Mouse (Mus musculus) stomach, postnatal 0 days (tissue): ENCODE measurements at regions not wholly inside any gene's neighbourhood (a gene's known extent, or its start where the extent isn't known, plus 50 kb on each side); places are given as distances from the start of the nearest gene placed in this dataset.

Source experiments
- ATAC-seq: fragments of 200-750 bp; cut with Nextera tagmentation; 2 replicates; pipeline ENCODE4 v1.8.0; 2017; ENCODE audit not compliant: low FRiP score, low TSS enrichment
- DNase-seq: peaks from one replicate; pipeline ENCODE4 v3.0.0-alpha.2; 2016; ENCODE audit warnings: low spot score
- H3K27ac ChIP-seq: fragments of 300-500 bp; sonication (generic); replicated peaks from 2 replicates; pipeline ENCODE4 v1.5.1; 2014; ENCODE audit warnings: mild to moderate bottlenecking, control low read depth
- H3K27me3 ChIP-seq: fragments of 300-500 bp; sonication (generic); 2 replicates; pipeline ENCODE4 v1.6.1; 2014; ENCODE audit warnings: low read length; ENCODE audit not compliant: control insufficient read depth, insufficient read depth
- H3K36me3 ChIP-seq: fragments of 300-500 bp; sonication (generic); 2 replicates; pipeline ENCODE4 v1.6.1; 2014; ENCODE audit warnings: low read length, mixed read lengths; ENCODE audit not compliant: control insufficient read depth, insufficient read depth
- H3K4me1 ChIP-seq: fragments of 300-500 bp; sonication (generic); replicated peaks from 2 replicates; pipeline ENCODE4 v1.6.1; 2014; ENCODE audit warnings: antibody characterized with exemption; ENCODE audit not compliant: control insufficient read depth, insufficient read depth
- H3K4me2 ChIP-seq: fragments of 300-500 bp; sonication (generic); replicated peaks from 2 replicates; pipeline ENCODE4 v1.6.1; 2014; ENCODE audit warnings: low read depth, mild to moderate bottlenecking, control low read depth, moderate library complexity
- H3K4me3 ChIP-seq: fragments of 300-500 bp; sonication (generic); 2 replicates; pipeline ENCODE4 v1.5.1; 2014; ENCODE audit warnings: low read depth, low read length, control low read depth
- H3K9ac ChIP-seq: fragments of 300-500 bp; sonication (generic); 2 replicates; pipeline ENCODE4 v1.6.1; 2014; ENCODE audit warnings: mild to moderate bottlenecking, low read length, control low read depth, mixed read lengths
- H3K9me3 ChIP-seq: fragments of 300-500 bp; sonication (generic); 2 replicates; pipeline ENCODE4 v1.6.1; 2016; ENCODE audit warnings: low read length; ENCODE audit not compliant: control insufficient read depth
- CTCF ChIP-seq: IDR thresholded peaks from 2 replicates; pipeline ENCODE4 v1.5.1; 2016; ENCODE audit warnings: antibody characterized with exemption, low read depth, mild to moderate bottlenecking, moderate library complexity
- EP300 ChIP-seq: optimal IDR thresholded peaks from 2 replicates; pipeline ENCODE3; 2016; ENCODE audit warnings: antibody characterized with exemption
- WGBS: fragments of 180-500 bp; shearing (Covaris S2); extraction: QIAGEN DNeasy Blood & Tissue Kit; methylation state at CpG from one replicate; pipeline ENCODE4 v1.1.7; 2014; 5-methylcytosine and 5-hydroxymethylcytosine counted together

GRCm38 (mm10) chr8:30570547-30570946 is 2858.0 kb upstream of the 5930422O12Rik start:
- ATAC-seq: no peak
- no peak overlapping the region for H3K9ac ChIP-seq
- no peak for DNase-seq

GRCm38 (mm10) chr8:30587508-30587907 is 2841.0 kb upstream of the 5930422O12Rik start:
- ATAC-seq (peak; percentile 96), DNase-seq (peak; percentile 14)
- no peaks in the 10 kb centered on the region for H3K36me3 ChIP-seq
- no peak overlapping the region for H3K9ac ChIP-seq
- H3K4me2 ChIP-seq: no peak overlapping the region
- WGBS: 66% methylated on average over 5 of the region's 5 CpGs
- H3K4me1 ChIP-seq: no peaks in the 10 kb centered on the region
- H3K27me3 ChIP-seq: no peaks in the 10 kb centered on the region
- TF ChIP-seq EP300: no peak
- TF ChIP-seq CTCF: no peak
- H3K9me3 ChIP-seq: no peaks in the 10 kb centered on the region
- H3K4me3 ChIP-seq: no peak overlapping the region
- H3K27ac ChIP-seq: no peak overlapping the region

More at GRCm38 (mm10) chr8:30570547-30570946, 2858.0 kb upstream of the 5930422O12Rik start:
- TF ChIP-seq CTCF (no peak), EP300 (no peak)
- WGBS: 45% methylated on average over 5 of the region's 5 CpGs
- no peaks in the 10 kb centered on the region for H3K4me1 ChIP-seq
- H3K36me3 ChIP-seq: no peaks in the 10 kb centered on the region
- H3K27me3 ChIP-seq: no peaks in the 10 kb centered on the region
- no peaks in the 10 kb centered on the region for H3K9me3 ChIP-seq
- H3K4me3 ChIP-seq: no peak overlapping the region
- H3K4me2 ChIP-seq: no peak overlapping the region
- no peak overlapping the region for H3K27ac ChIP-seq

GRCm38 (mm10) chr8:30602421-30602820 is 2826.1 kb upstream of the 5930422O12Rik start:
- Histone ChIP-seq H3K4me3 (no peak overlapping the region), H3K9ac (no peak overlapping the region), H3K9me3 (no peaks in the 10 kb centered on the region), H3K36me3 (no peaks in the 10 kb centered on the region), H3K27ac (no peak overlapping the region), H3K27me3 (no peaks in the 10 kb centered on the region), H3K4me2 (no peak overlapping the region), H3K4me1 (no peaks in the 10 kb centered on the region)
- no peak for TF ChIP-seq EP300
- TF ChIP-seq CTCF: no peak
- no CpG with 5 or more reads among the region's 1 CpGs for WGBS
- ATAC-seq (no peak), DNase-seq (no peak)

- Histone ChIP-seq H3K9ac (no peak overlapping the region), H3K4me1 (no peaks in the 10 kb centered on the region), H3K4me2 (no peak overlapping the region), H3K4me3 (no peak overlapping the region), H3K27ac (no peak overlapping the region), H3K27me3 (no peaks in the 10 kb centered on the region), H3K36me3 (no peaks in the 10 kb centered on the region), H3K9me3 (no peaks in the 10 kb centered on the region)
- TF ChIP-seq EP300 (no peak), CTCF (no peak)
- 35% methylated on average over 5 of the region's 5 CpGs for WGBS
- ATAC-seq: no peak
- DNase-seq: no peak
Measured at GRCm38 (mm10) chr8:30630332-30630731, 2798.2 kb upstream of the 5930422O12Rik start.

GRCm38 (mm10) chr8:30636791-30637190 is 2791.7 kb upstream of the 5930422O12Rik start:
- no peak overlapping the region for H3K9ac ChIP-seq
- no peaks in the 10 kb centered on the region for H3K9me3 ChIP-seq
- H3K27me3 ChIP-seq: no peaks in the 10 kb centered on the region
- H3K27ac ChIP-seq: no peak overlapping the region
- H3K4me1 ChIP-seq: no peaks in the 10 kb centered on the region
- H3K4me3 ChIP-seq: no peak overlapping the region
- DNase-seq (no peak), ATAC-seq (no peak)
- no peak overlapping the region for H3K4me2 ChIP-seq
- 78% methylated on average over 2 of the region's 2 CpGs for WGBS
- no peak for TF ChIP-seq CTCF
- no peaks in the 10 kb centered on the region for H3K36me3 ChIP-seq

- Histone ChIP-seq H3K4me3 (no peak overlapping the region), H3K9me3 (no peaks in the 10 kb centered on the region), H3K4me2 (no peak overlapping the region), H3K27ac (no peak overlapping the region), H3K36me3 (no peaks in the 10 kb centered on the region), H3K4me1 (no peaks in the 10 kb centered on the region), H3K9ac (no peak overlapping the region), H3K27me3 (no peaks in the 10 kb centered on the region)
- no peak for ATAC-seq
- WGBS: 59% methylated on average over 3 of the region's 3 CpGs
- no peak for TF ChIP-seq EP300
- TF ChIP-seq CTCF: no peak
- no peak for DNase-seq
Measured at GRCm38 (mm10) chr8:30642866-30643690, 2785.4 kb upstream of the 5930422O12Rik start.
